Mouse (Mus musculus) monocyte, adult 59 days (primary cell): Measurements from ENCODE around the gene Gm14632. TPM values are rescaled to one million over a fixed set of nuclear protein-coding genes. Genes with fewer than 3 reads are reported as not detected.

Experiments used
- total RNA-seq, 2 experiments: library from RNA; stranded (reverse); gene quantifications; one replicate each; pipeline ENCODE4 v1.2.4; 2023

Gene Gm14632
- total RNA-seq = not detected

GRCm38 (mm10) chrX:30329472-30329871, at the start of gene Gm14632:
Gm14632 (plus strand) TSS chrX:30329772.

